Mouse (Mus musculus) WW6 (cell line): ENCODE data around the gene 4930558K02Rik.
A peak's percentile ranks its signal among the peaks of the same experiment; 100 is the strongest.

Source experiments
- DNase-seq: peaks from one replicate; pipeline ENCODE4 v3.0.0-alpha.2; 2013; ENCODE audit warnings: low read depth, low spot score

The 4930558K02Rik gene

DNA sequence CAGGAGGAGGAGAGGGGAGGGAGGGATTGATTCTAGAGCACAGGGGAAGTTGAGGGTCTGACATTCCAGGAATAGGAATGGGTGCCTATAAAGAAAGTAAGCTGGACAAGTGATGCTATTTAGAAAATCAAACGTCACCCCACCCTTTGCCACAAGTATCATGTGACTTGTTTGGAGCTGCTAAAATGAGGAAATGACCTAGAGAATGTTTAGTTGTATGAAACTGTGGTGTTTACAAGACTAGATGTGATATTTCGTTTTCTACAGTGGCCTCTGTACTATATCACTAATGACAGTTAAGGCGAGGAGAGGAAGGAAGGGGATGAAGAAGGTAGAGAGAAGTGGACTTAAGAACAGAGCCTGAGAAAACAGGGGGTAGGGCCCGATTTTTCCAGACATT lies 19.3 kb upstream of the 4930558K02Rik start:
- DNase-seq = no peak

DNA sequence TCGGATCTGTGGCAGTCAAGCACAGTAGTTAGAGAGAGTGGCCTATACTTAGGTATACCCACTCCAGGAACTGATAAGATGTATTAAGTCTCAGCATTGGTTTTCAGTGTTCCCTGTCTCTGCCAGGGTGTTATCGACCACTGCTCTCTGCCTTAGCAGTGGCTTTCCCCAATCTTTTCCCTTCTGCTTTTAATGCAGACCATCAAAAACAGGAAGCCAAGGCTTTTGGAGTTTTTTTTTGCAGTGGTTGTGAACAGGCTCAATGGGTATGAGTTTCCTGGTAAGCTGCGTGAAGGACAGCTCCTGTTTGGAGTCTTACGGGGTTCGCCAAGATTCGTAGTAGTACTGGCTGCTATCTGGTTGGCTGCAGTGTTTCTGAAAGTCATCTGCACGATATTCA lies 13.0 kb upstream of the 4930558K02Rik start:
- DNase-seq = no peak

- no peak for DNase-seq
Observed at GRCm38 (mm10) chr1:161991846-161992245, 12.4 kb upstream of the 4930558K02Rik start.

DNA sequence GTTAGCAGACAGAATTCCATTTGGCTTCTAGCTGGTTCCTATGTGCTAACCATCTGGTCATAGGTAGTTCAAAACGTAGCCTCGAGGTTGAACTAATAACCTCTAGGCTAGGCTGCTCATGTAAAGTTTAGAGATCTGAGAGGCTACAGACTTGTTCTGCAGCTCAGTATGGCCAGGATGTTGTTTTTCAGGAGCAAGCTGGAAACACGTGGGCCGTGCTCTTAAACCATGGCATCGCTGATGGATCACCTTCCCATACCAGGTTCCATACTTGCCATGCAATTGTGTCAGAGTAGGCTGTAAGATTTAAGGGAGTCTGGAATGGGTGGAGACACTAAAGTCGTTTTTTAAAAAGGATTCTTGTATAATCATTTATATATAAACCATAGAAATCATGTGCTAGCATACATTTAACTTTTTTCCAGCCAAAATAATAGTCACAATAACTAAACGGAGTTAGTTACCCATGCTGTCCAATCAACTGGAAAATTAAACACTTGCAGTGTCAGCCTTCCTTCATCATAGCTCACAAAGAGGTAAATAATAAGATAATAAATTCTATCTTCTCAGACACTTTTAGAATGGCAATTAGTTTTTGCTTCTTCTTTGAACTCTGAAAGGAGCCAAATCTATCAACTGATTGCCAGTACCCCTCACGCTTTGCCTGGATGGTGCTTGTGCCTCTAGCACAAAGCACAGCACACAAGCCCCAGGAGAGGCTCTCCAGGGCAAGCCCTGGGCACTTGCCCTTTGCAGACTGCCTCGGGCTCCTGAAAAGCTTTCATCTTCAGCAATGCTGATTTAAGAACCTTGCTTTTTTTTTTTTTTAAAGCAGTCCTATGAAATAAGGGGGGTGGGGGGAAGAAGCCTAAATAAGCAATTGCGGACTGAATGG lies 11.5 kb upstream of the 4930558K02Rik start:
- DNase-seq = no peak

- DNase-seq = no peak
Observed at GRCm38 (mm10) chr1:161983979-161984566, 4.6 kb upstream of the 4930558K02Rik start.

DNA sequence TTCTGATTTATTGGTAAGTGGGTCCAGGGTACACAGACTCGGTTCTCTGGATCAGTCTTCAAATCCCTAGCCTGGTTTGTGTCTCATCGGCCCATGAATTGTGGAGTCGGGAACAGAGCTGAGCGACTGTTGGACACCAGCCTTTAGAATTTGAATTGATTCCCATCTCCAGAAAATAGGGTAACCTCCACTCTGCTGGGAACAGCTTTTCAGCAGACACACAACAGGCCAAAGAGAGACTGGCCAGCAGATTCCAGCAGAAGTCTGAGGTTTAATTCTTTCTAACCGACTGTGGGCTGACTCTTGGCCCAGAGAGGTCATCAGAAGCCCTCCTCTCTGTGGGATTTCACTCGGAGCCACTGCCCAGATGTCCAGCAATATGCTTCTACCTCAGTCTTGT lies 4.0 kb upstream of the 4930558K02Rik start:
- DNase-seq = no peak

- DNase-seq = no peak
Observed at GRCm38 (mm10) chr1:161980626-161981298, 1.3 kb upstream of the 4930558K02Rik start.

- no peak for DNase-seq
Observed at GRCm38 (mm10) chr1:161980046-161980445, 610 bp upstream of the 4930558K02Rik start.

DNA sequence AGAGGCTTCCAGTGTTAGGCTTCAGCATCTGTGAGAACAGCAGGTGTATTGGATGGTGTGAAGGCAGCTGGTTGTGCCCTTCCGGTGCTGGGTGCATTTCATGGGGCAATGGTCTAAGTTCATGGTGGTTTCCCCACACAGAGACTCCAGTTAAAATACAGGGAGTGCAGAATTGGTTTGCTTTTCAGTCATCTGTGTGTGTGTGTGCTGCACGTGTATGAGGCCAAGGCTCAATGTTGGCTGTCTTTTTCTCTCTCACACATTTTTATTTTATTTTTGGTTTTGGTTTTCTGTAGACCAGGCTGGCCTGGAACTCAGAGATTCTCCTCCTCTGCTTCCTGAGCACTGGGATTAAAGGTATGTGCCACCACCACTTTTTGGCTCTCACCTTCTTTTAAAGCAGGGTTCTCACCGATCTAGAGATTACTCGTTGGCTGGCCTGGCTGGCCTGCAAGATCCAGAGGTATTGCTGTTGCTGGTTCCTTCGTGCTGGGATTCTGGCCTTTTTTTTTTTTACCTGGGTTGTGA lies 1.2 kb downstream of the 4930558K02Rik start:
- DNase-seq = no peak

DNA sequence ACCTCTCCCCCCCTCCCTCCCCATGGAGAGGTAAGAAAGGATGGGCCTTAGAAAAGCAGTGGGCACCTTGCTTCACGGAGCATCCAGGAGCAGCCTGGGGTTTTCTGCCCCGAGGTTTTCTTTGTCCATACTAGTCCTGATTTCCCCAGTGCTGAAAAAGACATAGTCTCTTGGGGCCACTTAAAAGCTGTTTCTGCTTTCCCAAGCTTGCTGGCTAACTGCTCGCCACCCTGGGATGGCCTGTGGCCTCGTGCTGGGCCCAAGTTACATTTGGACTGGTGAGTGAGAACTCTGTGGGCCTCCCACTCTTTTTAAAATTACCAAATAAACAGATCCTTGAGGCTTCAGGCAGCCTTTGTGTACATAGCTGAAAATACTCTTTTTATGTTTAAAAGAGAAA lies 2.1 kb downstream of the 4930558K02Rik start:
- no peak for DNase-seq

DNA sequence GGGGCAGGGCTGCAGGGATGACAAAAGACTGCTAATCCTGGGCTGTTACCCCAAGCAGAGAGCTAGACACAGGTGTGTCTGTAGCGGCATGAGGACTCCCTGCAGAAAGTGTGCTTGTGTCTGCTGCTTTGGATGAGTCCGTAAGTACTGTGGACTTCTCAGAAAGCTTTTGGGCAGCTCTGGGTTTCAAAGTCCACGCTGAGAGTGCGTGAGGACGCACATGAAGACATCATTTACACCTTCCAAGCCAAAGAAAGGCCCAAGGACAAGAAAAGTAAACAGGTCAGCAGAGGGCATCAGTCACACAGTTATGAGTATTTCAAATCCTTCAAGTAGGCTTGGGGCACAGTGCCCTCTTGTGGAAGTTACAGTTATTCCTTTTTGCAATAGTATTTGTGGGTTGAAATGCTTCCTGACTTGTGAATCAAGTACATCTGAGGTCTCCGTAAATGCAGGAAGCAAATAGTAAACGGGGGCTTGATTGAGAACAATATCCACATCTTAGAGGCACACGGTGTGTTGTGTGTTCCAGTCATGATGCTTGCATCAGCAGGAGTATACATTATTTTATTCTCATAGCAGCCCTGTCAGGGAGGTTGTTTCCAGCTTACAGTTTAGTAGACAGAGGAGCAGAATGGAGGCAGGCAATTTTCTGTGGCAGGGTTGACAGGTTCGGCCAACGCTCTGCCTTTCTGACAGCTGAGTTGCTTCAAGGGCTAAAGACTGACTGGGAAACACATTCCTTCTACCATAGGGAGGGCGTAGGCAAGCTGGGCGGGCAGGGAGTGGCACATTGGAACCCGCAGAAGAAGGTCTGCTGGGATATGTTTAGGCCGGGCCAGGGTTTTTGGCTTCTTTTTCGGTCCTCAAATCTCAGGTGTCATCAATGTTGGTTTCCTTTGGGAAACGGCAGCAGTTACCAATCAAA lies 2.9 kb downstream of the 4930558K02Rik start:
- DNase-seq = peak; percentile 65

- no peak for DNase-seq
Observed at GRCm38 (mm10) chr1:161972233-161972632, 7.2 kb downstream of the 4930558K02Rik start.

- DNase-seq = no peak
Observed at GRCm38 (mm10) chr1:161970874-161971273, 8.6 kb downstream of the 4930558K02Rik start.

DNA sequence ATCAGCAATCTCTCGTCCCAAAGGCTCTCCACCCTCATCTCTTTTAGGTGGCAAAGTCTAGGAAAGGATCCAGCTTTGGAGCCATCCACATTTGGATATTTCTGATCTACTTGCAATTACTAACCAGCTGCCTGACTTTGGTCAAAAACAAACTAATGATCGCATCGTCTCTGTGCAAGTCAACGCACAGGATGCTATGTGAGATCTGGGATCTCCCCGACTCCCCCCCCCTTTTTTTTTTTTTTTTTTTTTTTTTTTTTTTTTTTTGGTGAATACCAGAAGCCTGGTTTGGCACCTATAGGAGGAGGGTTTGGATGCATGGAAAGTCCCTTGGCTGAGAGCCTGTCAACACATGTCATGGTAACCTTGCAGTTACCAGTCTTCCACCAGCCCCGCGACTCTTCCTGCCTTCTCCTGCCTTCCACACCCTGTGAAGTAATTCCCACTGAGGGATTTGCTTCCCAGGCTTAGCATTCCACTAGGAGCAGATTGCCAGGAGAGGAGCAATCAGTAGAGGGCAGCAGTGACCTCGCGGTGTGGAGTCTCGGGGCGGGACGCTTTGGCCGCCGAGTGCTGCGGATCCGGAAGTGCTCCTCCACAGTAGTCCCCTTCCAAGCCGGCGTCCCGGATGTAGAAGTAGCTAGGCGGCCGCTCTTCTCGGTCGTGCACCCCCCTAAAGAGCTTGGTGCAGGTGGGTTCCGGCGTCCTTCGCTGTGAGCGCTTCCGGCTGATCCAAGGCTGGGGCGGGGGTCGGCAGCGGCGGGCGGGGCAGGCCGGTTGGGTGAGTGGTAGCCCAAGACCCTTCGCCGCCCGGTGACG lies 10.6 kb downstream of the 4930558K02Rik start, which contains the start of gene Pigc:
Gene Pigc (plus strand): TSS at position 598 of the 819 bp plus-strand sequence.
- peak; percentile 89 for DNase-seq

DNA sequence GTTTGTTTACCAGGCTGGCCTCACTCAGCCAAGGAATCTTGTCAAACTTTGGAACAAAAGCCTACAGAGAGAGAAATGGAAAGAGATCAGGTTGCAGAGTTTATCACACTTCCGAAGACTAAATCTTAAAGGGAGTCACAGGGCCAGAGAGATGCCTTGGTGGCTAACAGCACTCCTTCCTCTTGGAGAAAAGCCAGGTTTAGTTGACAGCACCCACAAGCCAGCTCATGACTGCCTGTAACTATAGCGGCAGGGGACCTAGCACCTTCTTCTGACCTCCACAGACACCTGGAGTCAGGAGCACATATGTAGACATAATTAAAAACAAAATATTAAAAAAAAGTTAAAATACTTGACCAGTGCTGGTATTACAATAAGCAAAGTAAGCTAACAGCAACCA lies 11.5 kb downstream of the 4930558K02Rik start:
- no peak for DNase-seq

DNA sequence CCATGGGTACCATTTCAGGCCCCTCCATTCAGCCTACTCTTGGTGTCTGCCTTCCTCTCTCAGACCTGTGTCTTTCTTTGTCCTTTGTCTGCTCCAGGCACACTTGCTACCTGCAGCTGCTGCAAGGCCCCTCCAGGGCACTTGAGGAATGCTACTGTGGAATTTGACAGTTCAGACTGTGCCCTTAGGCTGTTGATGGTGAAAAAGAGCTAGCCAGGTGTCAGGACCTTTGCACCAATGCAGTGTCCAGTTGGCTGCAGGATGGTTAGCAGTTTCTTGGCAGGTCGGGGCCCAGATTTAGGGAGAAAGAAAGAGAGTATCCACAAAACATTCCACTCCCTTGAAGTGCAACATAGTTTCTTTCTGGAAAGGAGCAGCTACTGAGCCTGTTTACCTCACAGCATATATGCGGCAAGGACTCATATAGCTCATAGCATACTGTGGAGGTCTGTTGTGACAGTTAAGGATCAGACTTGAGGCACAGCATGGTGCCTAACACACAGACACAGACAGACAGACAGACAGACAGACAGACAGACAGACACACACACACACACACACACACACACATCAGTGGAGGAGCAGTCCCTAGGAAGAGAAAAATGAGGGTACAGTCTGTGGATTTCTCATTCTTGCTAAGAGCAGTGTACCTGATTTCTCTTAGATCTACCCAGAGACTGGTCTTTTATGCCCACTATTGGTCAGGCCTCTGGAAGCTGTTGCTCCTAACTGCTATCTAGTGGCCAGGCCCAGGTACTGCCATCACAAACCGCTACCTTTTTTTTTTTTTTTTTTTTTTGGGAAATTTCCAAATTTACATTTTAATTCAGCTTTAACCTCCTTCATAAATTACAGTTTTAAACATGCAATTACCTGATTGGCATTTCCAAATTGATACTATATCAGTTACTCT lies 16.7 kb downstream of the 4930558K02Rik start:
- no peak for DNase-seq

DNA sequence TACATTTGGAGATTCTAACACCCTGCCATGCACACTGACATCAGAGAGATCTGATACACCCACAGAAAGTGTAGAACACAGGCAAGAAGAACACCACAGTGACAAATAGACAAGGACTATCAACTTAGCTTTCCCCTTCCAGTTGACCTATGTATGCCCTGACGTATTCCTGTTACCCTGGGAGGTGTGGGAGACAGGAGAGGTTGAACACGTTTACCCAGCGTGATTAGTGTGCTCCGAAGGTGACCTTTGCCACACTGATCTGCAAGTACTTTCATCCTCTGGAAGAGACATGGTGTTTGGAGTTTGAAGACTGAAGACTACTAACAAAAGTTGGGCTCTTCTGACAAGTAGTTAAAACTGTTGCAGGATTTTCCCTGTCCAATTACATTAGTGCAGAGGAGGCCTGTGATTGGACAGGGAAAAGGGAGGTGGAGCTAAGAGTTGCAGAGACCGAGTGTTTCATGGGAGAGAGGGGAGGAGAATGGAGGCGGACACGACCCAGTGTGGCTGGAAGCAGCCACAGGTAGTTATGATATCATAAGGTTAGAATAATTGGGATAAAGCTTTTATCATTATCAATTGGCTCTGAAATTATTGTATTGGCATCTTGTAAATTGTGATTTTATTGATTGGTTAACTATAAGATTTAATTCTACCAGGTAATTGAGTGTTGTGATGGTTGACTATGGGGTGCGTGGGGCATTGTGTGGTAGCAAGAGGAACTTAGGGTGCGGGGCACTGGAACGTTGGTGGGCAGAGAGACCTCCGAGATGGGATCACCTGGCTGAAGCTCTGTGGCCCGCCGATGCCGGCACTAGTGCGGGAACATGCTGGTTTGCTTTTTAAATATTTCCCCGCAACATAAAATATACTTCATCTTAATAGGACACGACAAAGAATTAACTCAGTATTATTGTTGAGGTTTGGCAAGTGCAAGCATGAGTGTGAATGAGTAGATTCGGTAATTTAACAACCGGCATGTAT lies 21.2 kb downstream of the 4930558K02Rik start:
- no peak for DNase-seq

- DNase-seq = no peak
Observed at GRCm38 (mm10) chr1:161955846-161956245, 23.6 kb downstream of the 4930558K02Rik start.
